Mouse (Mus musculus): ENCODE measurements around the gene Jarid2. TPM values are rescaled to one million over a fixed set of nuclear protein-coding genes. Genes with fewer than 3 reads are reported as not detected.
A peak's percentile ranks its signal among the peaks of the same experiment; 100 is the strongest.
"Not testable (repeated sequence)": the region's sequence is repeated elsewhere in the genome, so short reads cannot be mapped to it uniquely, and the experiment has no call there.

Jarid2 gene
- polyA plus RNA-seq, 1 experiment from 2014 or later = 8.4 TPM

DNA sequence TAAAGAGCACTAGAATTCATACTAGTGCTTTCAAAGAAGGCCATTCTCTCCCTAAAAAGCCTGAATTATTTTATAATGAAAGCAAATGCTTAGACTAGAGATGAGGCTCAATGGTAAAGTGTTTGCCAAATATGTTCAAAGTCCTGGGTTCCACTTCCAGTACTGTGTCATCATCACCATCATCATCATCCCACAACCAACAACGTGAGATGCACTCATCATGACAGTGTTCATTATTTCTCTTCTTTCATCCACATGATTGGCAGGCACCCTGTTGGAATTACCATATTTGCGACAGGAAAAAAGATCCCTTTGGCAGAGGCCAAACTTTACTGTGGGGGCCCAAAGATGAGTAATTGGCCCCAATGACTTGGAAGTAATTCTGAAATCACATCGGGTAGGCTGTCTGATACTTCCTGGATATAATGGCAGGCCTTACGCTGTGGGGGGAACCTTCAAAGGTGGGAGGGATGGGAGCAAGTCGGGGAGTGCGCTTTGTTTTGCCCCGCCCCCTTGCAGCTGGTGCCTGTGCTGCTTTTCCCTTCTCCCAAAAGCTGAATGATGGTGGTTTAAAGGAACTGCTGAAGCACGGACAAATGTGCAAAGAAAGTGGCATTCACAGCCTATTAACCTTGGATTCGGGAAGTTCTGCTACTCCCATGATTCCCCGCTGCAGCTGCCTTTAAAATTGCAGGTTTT, 13.9 kb upstream of the Jarid2 start:
- Histone ChIP-seq H3K36me3 (ENCODE audit: inconsistent target) (no peaks in the 10 kb centered on the region), H3K27ac (no peak overlapping the region), H3K4me3 (ENCODE audit: inconsistent target) (no peak overlapping the region), H3K79me2 (ENCODE audit: inconsistent target) (no peaks in the 10 kb centered on the region)
- WGBS (ENCODE audit: missing documents) = 86% methylated on average over 10 of the region's 10 CpGs

DNA sequence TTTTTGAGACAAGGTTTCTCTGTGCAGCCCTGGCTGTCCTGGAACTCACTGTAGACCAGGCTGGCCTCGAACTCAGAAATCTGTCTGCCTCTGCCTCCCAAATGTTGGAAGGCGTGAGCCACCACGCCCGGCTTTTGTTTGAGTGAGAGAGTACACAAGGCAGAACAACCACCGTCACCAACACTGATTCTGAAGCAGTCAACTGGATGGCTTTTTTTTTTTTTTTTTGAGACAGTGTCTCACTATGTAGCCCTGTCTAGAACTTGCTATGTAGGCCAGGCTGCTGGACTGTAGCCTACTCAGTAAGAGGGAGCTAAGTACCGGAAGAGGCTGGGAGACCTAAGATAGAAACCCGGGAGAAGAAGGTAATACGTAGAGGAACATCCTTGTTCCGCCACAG, 11.4 kb upstream of the Jarid2 start:
- Histone ChIP-seq H3K36me3 (ENCODE audit: inconsistent target) (no peaks in the 10 kb centered on the region), H3K4me3 (ENCODE audit: inconsistent target) (no peak overlapping the region), H3K27ac (no peak overlapping the region), H3K79me2 (ENCODE audit: inconsistent target) (no peaks in the 10 kb centered on the region)
- 94% methylated on average over 9 of the region's 9 CpGs for WGBS (ENCODE audit: missing documents)

DNA sequence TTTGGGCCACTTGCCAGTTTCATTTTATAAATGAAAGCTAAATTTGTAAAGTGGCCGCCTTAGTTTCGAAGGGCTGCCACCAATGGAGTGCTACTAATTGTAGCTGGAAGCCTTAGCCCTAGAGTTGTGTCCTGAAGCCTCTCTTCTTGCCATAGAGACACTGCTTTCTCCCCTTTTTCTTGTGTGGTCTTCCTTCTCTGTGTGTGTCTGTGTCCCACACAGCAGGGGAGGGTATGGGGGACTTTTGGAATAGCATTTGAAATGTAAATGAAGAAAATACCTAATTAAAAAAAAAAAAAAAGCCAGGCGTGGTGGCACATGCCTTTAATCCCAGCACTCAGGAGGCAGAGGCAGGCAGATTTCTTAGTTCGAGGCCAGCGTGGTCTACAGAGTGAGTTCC, 10.8 kb upstream of the Jarid2 start:
- not testable (repeated sequence) for H3K79me2 ChIP-seq (ENCODE audit: inconsistent target); H3K27ac ChIP-seq; H3K36me3 ChIP-seq (ENCODE audit: inconsistent target); H3K4me3 ChIP-seq (ENCODE audit: inconsistent target)
- 85% methylated on average over 5 of the region's 5 CpGs for WGBS (ENCODE audit: missing documents)

DNA sequence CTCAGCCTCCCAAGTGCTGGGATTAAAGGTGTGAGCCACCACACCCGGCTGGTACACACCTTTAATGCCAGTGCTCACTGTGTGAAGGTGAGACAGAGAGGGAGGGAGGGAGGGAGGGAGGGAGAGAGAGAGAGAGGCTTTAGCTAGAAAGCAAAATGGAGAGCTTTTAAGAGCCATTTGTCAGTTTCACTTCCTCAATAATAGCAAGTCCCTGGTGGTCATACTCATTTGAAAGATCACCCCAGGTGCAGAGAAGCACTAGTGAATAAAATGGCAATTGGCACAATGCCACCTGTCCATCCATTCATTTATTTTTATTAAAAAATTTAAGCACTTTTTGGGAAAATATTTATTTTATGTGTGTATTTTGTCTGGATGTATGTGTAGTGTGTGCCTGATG, 9.2 kb upstream of the Jarid2 start:
- WGBS (ENCODE audit: missing documents) = 100% methylated on average over 1 of the region's 1 CpGs
- H3K4me3 ChIP-seq (ENCODE audit: inconsistent target) = no peak overlapping the region
- no peak overlapping the region for H3K27ac ChIP-seq

DNA sequence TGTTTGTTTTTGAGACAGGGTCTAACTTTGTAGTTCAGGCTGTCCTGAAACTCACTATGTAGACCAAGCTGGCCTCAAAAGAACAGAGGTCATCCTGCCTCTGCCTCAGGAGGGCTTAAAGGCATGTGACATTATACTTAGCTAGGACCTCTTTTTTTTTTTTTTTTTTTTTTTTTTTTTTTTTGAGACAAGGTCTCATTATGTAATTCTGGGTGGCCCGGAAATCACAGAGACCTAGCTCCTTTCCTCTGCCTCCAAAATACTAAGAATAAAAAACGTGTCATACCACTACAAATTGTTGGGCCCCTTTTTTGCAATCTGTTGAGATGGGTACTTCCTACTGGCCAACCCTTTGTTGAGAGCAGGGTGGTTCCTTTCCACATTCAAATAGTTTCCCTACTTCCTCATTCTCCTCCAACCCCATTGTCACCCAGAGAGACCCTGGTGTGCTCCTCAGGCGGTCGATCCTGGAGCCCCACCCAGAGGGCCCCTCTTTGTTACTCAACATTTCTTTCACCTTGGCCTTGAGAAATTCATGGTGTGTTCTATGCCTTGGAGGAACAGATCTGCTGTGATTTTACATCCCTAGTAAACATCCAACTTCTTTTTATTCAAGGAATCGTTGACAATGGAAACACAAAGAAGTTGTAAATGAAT, 7.3 kb upstream of the Jarid2 start:
- WGBS (ENCODE audit: missing documents) = 21% methylated on average over 5 of the region's 5 CpGs
- Histone ChIP-seq H3K79me2 (ENCODE audit: inconsistent target) (no peaks in the 10 kb centered on the region), H3K4me3 (ENCODE audit: inconsistent target) (no peak overlapping the region), H3K36me3 (ENCODE audit: inconsistent target) (no peaks in the 10 kb centered on the region), H3K27ac (no peak overlapping the region)

More for the DNA sequence above, 9.2 kb upstream of the Jarid2 start:
- no peaks in the 10 kb centered on the region for H3K79me2 ChIP-seq (ENCODE audit: inconsistent target)
- H3K36me3 ChIP-seq (ENCODE audit: inconsistent target) = no peaks in the 10 kb centered on the region

DNA sequence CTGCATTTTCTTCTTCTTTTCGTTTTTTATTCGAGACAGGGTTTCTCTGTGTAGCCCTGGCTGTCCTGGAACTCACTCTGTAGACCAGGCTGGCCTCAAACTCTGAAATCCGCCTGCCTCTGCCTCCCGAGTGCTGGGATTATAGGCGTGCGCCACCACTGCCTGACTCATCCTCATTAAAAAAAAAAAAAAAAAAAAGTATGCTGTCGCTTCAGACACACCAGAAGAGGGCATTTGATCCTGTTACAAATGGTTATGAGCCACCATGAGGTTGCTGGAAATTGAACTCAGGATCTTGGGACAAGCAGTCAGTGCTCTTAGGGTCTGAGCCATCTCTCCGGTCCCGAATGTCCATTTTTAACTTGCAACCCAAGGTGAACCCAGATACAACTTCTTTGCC, 5.8 kb upstream of the Jarid2 start:
- H3K27ac ChIP-seq; H3K36me3 ChIP-seq (ENCODE audit: inconsistent target); H3K4me3 ChIP-seq (ENCODE audit: inconsistent target); H3K79me2 ChIP-seq (ENCODE audit: inconsistent target): not testable (repeated sequence)
- 90% methylated on average over 9 of the region's 9 CpGs for WGBS (ENCODE audit: missing documents)

DNA sequence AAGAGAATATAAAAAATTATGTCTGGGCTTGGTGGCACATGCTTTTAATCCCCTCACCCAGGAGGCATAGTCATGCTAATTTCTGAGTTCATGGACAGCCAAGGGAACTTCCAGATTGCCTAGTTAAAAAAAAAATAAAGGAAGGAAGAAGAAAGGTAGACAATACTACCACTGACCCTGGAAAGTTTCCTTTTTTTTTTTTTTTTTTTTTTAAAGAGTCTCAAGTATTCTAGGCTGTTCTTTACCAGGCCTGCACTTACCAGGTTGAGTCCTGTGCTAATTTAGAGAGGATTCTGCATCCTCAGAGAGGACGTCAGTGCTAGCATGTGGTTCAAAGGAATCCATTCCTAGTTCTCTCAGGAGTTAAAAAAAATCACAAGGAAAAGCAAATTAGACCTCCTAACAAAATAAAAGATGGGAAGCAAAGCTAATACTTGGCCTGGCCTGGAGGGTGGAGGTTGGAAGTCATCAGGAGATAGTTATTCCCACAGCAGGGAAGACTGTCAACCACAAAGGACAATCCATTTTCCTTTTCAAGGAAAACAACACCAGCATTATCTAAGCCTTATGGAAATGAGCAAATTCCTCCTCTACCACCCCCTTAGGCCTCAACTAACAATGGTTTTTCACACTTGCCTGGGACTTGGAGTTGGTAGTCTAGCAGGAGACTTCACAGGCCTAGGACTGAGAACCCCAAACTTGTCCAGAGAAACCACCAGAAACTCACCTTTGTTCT, 961 bp upstream of the Jarid2 start:
- H3K79me2 ChIP-seq (ENCODE audit: inconsistent target) = peaks cover 20% of the 10 kb centered on the region
- H3K4me3 ChIP-seq (ENCODE audit: inconsistent target) = no peak overlapping the region
- no peaks in the 10 kb centered on the region for H3K36me3 ChIP-seq (ENCODE audit: inconsistent target)
- H3K27ac ChIP-seq = no peak overlapping the region
- WGBS (ENCODE audit: missing documents) = 100% methylated on average over 1 of the region's 1 CpGs

DNA sequence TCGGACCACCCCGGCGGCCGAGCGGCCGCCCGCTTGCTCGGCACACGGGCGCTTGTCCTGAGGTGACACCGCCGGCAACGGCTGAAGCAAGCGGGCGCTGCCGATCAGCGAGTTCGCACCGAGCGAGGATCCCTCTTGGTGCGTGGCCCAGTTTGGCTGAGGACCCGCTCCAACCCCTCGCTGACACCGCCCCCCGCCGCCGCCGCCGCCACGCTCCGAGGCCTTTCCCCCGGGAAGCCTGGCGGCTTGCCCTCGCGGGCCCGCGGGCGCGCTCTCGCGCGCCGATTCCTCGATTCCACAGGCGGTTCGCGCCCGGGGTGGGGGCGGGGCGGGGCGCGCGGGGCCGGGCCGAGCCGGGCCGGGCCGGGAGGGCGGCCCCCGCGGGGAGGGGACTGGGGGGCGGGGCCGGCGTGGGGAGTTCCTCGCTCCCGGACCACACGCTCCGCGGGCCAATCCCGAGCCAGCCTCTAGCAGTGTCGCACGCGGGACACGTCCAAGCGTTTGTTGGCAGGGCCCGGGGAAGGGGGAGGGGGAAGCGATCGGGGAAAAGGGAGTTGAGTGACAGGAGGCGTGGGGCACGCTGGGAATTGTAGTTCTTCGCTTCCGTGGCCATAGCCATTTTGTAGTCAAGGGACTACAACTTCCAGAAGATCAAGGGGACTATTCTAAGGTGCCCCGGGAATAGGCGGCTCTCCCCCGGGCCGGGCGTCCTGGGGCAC, 1.0 kb downstream of the Jarid2 start:
- Histone ChIP-seq H3K4me3 (ENCODE audit: inconsistent target) (peak overlapping the region; percentile 73), H3K27ac (peak overlapping the region; percentile 65), H3K79me2 (ENCODE audit: inconsistent target) (peaks cover 38% of the 10 kb centered on the region), H3K36me3 (ENCODE audit: inconsistent target) (no peaks in the 10 kb centered on the region)
- under 1% methylated on average over 44 of the region's 87 CpGs for WGBS (ENCODE audit: missing documents)

DNA sequence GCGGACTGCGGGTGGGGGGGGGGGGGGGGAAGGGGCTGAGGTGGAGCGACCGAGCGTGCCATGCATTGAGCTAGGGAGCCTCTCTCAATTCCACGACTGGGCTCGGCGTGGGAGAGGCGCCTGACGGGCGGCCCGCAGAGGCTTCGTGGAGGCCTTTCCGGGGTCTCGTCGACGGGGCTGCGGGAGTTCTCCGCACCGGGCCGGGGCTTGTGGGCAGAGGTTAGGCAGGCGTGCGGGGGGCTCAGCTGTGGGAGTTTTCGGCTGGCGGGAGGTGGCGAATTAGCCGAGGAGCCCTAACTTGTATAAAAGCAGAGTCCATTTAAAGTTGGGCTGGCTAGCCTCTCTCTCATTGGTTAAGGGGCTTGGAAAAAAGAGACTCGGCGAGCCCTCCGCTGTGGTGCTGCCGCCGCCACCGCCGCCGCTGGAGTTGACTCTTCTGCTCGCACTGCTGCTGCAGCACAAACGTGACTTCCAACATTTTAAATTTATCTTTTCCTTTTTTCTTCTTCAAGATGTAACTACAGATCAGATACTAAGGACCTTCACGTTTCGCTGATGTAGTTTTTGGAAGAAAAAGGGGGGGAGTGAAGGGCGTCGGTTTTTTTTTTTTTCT, 1.8 kb downstream of the Jarid2 start:
- WGBS (ENCODE audit: missing documents) = 3% methylated on average over 28 of the region's 41 CpGs
- peaks cover 45% of the 10 kb centered on the region for H3K79me2 ChIP-seq (ENCODE audit: inconsistent target)
- H3K27ac ChIP-seq = peak overlapping the region; percentile 65

DNA sequence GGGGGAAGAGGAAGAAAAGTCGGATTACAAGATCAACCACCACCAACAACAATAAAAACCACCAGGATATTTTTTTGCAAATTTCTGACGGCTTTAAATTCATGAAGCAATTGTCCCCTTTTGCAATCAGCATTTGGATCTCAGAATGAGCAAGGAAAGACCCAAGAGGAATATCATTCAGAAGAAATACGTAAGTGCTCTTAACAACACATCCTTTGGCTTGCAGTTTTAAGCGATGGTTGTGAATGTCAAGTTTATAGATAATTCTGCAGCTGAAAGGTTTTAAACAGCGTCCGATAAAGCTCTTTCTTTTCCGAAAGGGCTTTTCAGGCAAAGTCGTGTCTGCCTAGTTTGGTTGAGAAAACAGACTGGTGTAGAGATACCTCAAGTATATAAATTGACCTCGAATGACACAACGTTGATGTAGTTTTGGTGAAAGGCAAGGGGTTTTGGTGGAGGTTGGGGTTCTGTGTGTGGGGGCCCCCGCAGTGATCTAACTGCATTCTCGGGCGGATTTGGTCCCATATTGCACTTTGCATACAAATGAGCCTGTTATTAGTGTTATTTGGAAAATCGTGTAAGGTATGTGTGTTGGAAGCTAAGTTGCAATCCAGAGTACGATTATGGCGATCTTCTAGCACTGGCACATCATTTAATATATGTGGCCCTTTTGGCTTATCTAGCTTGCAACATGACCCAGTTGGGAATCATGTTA, 2.6 kb downstream of the Jarid2 start:
- no peaks in the 10 kb centered on the region for H3K36me3 ChIP-seq (ENCODE audit: inconsistent target)
- under 1% methylated on average over 16 of the region's 16 CpGs for WGBS (ENCODE audit: missing documents)
- peaks cover 54% of the 10 kb centered on the region for H3K79me2 ChIP-seq (ENCODE audit: inconsistent target)
- peak overlapping the region; percentile 73 for H3K4me3 ChIP-seq (ENCODE audit: inconsistent target)
- H3K27ac ChIP-seq = peak overlapping the region; percentile 65

More for the DNA sequence above, 1.8 kb downstream of the Jarid2 start:
- Histone ChIP-seq H3K36me3 (ENCODE audit: inconsistent target) (no peaks in the 10 kb centered on the region), H3K4me3 (ENCODE audit: inconsistent target) (peak overlapping the region; percentile 73)

DNA sequence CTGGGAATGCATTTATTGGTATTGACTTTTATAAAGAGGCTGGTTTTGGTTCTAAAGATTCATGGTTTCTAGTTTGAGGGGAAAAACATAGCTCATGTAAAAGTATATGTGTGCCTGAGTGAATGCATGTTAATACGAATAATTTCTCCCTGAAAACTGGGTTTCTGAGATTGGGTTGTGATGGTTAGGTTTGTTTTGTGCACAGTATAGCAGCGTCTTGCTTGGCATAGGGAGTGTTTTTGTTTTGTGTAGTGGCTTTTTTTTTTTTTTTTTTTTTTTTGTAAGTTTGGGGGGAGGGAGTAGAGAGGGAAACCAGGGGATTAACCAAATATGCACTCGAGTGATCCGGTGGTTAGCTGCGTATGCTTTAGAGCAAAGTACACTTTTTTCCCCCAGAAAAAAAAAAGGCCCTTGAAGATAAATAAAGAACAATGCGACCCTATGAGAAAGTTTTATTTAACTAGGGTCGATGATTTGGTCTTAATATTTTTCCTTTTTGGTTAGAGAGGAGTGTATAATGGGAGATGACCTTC, 3.2 kb downstream of the Jarid2 start:
- Histone ChIP-seq H3K27ac (peak overlapping the region; percentile 65), H3K36me3 (ENCODE audit: inconsistent target) (no peaks in the 10 kb centered on the region), H3K4me3 (ENCODE audit: inconsistent target) (peak overlapping the region; percentile 73), H3K79me2 (ENCODE audit: inconsistent target) (peaks cover 60% of the 10 kb centered on the region)
- 0% methylated on average over 7 of the region's 7 CpGs for WGBS (ENCODE audit: missing documents)

DNA sequence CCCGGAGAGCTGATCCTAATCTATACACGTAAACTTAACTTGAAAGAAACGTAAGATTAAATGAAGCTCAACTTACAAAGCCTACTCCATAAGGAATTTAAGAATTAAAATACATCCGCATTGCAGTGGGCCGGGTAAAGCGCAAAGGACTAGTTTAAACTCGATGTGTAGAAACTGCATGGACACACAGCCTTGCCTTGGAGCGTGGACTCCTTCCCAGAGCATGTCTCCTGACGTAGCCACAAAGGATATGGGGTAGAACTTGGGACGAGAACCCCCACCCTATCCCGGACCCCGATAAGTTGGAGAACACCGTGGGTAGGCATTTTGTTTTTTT, 3.7 kb downstream of the Jarid2 start:
- Histone ChIP-seq H3K27ac (peak overlapping the region; percentile 65), H3K36me3 (ENCODE audit: inconsistent target) (no peaks in the 10 kb centered on the region), H3K79me2 (ENCODE audit: inconsistent target) (peaks cover 65% of the 10 kb centered on the region), H3K4me3 (ENCODE audit: inconsistent target) (peak overlapping the region; percentile 73)
- 3% methylated on average over 11 of the region's 13 CpGs for WGBS (ENCODE audit: missing documents)

DNA sequence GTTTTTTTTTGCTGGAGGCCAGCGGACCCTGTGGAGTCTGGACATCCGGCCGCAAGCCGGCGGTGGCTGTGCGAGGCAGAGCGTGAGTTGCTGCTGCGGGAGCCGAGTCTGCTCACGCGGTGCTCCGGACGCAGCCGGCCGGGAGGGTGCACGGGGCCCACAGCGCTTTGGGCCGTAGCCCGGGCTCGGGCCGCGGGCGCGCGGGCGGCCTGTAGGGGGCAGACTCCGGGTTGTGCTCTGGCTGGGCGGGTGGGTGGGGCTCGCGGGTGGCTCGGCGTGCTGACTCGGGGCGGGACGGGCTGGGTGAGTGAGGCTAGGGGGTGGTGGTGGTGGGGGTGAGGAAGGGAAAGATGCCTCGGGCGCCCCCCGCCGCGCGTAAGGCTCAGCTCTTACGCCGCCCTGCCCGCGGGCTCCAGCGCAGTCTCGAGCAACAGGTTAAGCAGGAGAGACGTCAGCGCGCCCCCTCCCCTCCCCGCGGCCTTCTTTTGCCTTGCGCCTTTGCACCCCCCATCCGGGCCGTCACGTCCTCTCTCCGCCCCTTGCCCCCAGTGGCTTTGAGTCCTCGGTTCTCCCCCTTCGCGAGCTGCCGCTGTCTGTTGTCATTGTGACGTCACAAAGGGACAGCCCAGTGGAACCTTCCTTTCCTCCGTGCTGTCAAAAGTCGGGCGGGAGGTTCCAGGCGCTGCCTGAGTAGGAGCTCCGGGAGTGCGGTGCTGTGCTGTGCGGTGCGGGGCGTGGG, 4.3 kb downstream of the Jarid2 start:
- Histone ChIP-seq H3K79me2 (ENCODE audit: inconsistent target) (peaks cover 70% of the 10 kb centered on the region), H3K4me3 (ENCODE audit: inconsistent target) (peak overlapping the region; percentile 73), H3K36me3 (ENCODE audit: inconsistent target) (no peaks in the 10 kb centered on the region), H3K27ac (peak overlapping the region; percentile 65)
- WGBS (ENCODE audit: missing documents) = under 1% methylated on average over 37 of the region's 71 CpGs

Data from macrophage (primary cell).